Mouse (Mus musculus) heart, embryonic 13.5 days (tissue): ENCODE data around the gene Pnkp. TPM values are rescaled to one million over a fixed set of nuclear protein-coding genes. Genes with fewer than 3 reads are reported as not detected.

Experiments used
- ATAC-seq: fragments of 200-750 bp; cut with Nextera tagmentation; 2 replicates; pipeline ENCODE4 v1.8.0; 2017; ENCODE audit warnings: moderate TSS enrichment; ENCODE audit not compliant: insufficient number of reproducible peaks, low FRiP score, low TSS enrichment; ENCODE audit errors: extremely low read depth
- H3K27ac ChIP-seq: fragments of 300-500 bp; sonication (generic); replicated peaks from 2 replicates; pipeline ENCODE4 v1.5.1; 2015; ENCODE audit warnings: moderate library complexity, mild to moderate bottlenecking, inconsistent platforms
- H3K27me3 ChIP-seq: fragments of 300-500 bp; sonication (generic); replicated peaks from 2 replicates; pipeline ENCODE4 v1.6.1; 2015; ENCODE audit warnings: mild to moderate bottlenecking, inconsistent platforms
- H3K36me3 ChIP-seq: fragments of 300-500 bp; sonication (generic); 2 replicates; pipeline ENCODE4 v1.6.1; 2015; ENCODE audit warnings: mild to moderate bottlenecking, inconsistent platforms
- H3K4me1 ChIP-seq: fragments of 300-500 bp; sonication (generic); 2 replicates; pipeline ENCODE4 v1.6.1; 2015; ENCODE audit warnings: inconsistent platforms
- H3K4me2 ChIP-seq: fragments of 300-500 bp; sonication (generic); 2 replicates; pipeline ENCODE4 v1.6.1; 2015; ENCODE audit warnings: inconsistent platforms, mild to moderate bottlenecking, moderate library complexity
- H3K4me3 ChIP-seq: fragments of 300-500 bp; sonication (generic); 2 replicates; pipeline ENCODE4 v1.5.1; 2015; ENCODE audit warnings: moderate library complexity, mild to moderate bottlenecking, inconsistent platforms
- H3K9ac ChIP-seq: fragments of 300-500 bp; sonication (generic); 2 replicates; pipeline ENCODE4 v1.6.1; 2015; ENCODE audit warnings: inconsistent platforms, mild to moderate bottlenecking, moderate library complexity
- H3K9me3 ChIP-seq: fragments of 300-500 bp; sonication (generic); 2 replicates; pipeline ENCODE4 v1.6.1; 2016; ENCODE audit warnings: inconsistent platforms
- WGBS: fragments of 180-500 bp; shearing (Covaris S2); methylation state at CpG from one replicate; pipeline ENCODE4 v1.1.7; 2015; ENCODE audit warnings: mixed read lengths; 5-methylcytosine and 5-hydroxymethylcytosine counted together
- polyA plus RNA-seq: library from polyadenylated mRNA; unstranded; fragments of >200 nt; fragmentation: Nextera tagmentation; extraction: Ambion mirVana; gene quantifications from 2 replicates; pipeline ENCODE4 v1.2.1, GENCODE M21; 2015

Pnkp gene
- polyA plus RNA-seq, 1 experiment from 2014 or later: 24.0 TPM

DNA sequence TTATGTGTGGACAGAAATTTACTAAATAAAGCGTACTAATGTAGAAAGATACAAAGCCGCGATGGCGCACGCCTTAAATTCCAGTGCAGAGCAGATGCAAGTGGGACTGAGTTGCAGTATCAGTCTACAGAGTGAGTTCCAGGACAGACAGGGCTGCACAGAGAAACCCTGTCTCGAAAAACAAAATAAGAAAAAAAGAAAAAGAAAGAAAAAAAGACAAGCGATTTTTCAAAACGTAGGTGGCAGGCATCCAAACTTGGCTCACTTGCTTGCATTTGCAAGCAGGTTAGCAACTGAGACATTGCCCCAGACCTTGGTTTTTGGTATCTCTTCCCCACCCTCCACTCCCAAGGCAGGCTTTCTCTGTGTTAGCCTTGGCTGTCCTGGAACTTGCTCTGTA lies 36.3 kb downstream of the Pnkp start:
- peaks cover 60% of the 10 kb centered on the region for H3K4me1 ChIP-seq
- H3K27me3 ChIP-seq: no peaks in the 10 kb centered on the region
- H3K36me3 ChIP-seq: peaks cover 24% of the 10 kb centered on the region
- no peak overlapping the region for H3K9ac ChIP-seq
- peak overlapping the region; percentile 94 for H3K4me3 ChIP-seq
- peak overlapping the region; percentile 87 for H3K27ac ChIP-seq
- ATAC-seq: no peak
- H3K9me3 ChIP-seq: no peaks in the 10 kb centered on the region
- 28% methylated on average over 8 of the region's 8 CpGs for WGBS
- H3K4me2 ChIP-seq: peak overlapping the region; percentile 94

DNA sequence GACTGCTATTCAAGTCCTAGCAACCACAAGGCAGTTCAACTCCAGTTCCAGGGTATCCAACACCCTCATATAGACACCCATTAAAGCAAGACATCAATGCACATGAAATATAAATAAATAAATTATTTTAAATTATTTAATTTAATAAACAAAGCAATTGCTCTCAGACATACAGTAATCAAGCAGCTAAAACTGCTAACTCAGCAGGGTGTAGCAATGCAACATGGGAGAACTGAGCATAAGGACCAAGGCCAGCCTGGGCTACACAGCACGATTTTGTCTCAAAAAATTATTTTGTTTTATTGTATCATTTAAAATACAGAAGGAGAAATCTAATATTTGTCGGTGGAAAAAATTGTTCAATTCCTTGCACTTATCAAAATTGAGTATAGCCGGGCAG lies 37.2 kb downstream of the Pnkp start:
- no peaks in the 10 kb centered on the region for H3K9me3 ChIP-seq
- WGBS: 83% methylated on average over 3 of the region's 3 CpGs
- no peak overlapping the region for H3K9ac ChIP-seq
- peaks cover 21% of the 10 kb centered on the region for H3K36me3 ChIP-seq
- H3K27me3 ChIP-seq: no peaks in the 10 kb centered on the region
- H3K4me3 ChIP-seq: no peak overlapping the region
- H3K4me2 ChIP-seq: no peak overlapping the region; the same call in 1 of the 2 replicates
- no peak for ATAC-seq
- peaks cover 59% of the 10 kb centered on the region for H3K4me1 ChIP-seq
- H3K27ac ChIP-seq: peak overlapping the region; percentile 87

DNA sequence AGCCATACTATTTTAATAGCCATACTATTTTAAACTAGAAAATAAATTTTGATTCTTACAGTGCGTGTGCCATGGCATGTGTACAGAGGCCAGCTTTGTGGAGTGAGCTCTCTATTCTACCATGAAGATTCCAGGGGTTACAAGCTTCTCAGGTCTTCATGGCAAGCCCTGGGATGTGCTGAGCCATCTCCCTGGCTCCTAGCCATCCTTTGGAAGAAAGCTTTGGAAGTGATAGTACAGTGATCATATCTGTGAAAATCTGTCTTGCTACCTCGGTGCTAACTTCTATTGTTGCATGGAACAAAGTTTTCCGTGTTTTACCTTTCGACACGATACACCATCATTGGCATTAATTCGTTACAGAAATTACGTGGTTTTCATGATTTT lies 38.3 kb downstream of the Pnkp start:
- Histone ChIP-seq H3K9ac (no peak overlapping the region), H3K36me3 (peaks cover 24% of the 10 kb centered on the region), H3K4me3 (peak overlapping the region; percentile 67), H3K4me1 (peaks cover 53% of the 10 kb centered on the region), H3K9me3 (no peaks in the 10 kb centered on the region), H3K27ac (peak overlapping the region; percentile 89), H3K27me3 (no peaks in the 10 kb centered on the region), H3K4me2 (peak overlapping the region; percentile 76)
- 75% methylated on average over 7 of the region's 7 CpGs for WGBS
- ATAC-seq: no peak

DNA sequence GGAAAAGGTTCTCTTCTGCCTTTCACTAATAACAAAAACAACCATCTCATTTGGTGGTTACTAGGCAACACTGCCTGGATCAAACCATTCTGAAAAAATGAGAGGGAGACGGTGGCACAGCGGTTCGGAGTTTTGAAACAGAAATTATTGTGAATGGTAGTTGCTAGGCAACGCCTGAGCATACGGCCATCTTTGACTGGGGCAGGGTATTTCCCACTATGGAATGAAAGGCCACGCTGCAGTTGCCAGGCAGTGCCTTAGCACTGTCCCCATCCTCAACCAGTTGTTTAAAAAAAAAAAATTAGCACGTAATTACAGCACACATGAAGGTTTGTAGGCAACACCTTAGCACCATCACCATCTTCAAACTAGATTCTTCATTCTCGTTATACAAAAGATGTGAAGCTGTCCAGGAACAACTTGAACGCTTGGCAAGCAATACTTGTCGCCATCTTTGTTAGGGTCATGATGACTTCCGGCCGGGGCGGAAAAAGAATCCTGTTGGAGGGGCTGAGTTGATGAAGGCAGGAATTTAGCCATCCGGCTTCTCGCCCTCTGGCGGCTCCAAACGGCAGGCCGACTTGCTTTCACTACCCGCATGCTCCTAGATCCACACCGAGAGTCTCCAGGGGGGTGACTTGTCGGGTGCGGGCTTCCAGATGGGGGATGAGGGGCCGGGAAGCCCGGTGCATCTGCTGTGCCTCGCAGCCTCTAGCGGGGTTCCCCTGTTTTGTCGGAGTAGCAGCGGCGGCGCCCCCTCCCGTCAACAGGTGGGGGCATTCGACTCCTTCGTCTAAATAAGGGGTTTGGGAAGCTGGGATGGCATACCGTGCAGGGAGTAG lies 38.9 kb downstream of the Pnkp start, which contains the start of gene Fuz:
Gene Fuz (plus strand): TSS at position 487 of the 842 bp plus-strand sequence.
- WGBS: 1% methylated on average over 34 of the region's 34 CpGs
- H3K9me3 ChIP-seq: no peaks in the 10 kb centered on the region
- H3K4me1 ChIP-seq: peaks cover 48% of the 10 kb centered on the region
- H3K4me3 ChIP-seq: peak within 1 kb of the TSS; percentile 67
- H3K4me2 ChIP-seq: peak within 1 kb of the TSS; percentile 76
- H3K27me3 ChIP-seq: no peaks in the 10 kb centered on the region
- peak within 1 kb of the TSS; percentile 89 for H3K27ac ChIP-seq
- H3K36me3 ChIP-seq: peaks cover 24% of the 10 kb centered on the region
- ATAC-seq: no peak; the same call in 1 of the 2 replicates
- H3K9ac ChIP-seq: peak within 1 kb of the TSS; percentile 85

DNA sequence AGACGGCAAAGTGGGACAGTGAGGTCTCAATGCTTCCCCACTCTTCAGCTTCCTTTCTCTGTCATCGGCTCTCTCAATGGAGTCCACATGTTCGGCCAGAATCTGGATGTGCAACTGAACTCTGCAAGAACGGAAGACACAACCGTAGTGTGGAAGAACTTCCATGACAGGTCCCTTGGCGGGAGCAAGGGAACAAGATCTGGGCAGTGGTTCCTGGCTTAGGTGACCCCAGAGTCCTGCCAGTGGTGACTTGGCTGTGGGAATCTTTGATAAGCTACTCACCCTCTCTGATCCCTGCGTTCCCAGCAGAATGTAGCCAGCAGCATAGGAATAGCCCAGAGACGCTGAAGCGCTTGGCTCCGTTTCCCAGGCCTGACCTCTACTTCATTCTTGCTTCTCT lies 39.6 kb downstream of the Pnkp start:
- Histone ChIP-seq H3K4me2 (peak overlapping the region; percentile 76), H3K9ac (peak overlapping the region; percentile 85), H3K4me1 (peaks cover 46% of the 10 kb centered on the region), H3K4me3 (peak overlapping the region; percentile 67), H3K9me3 (no peaks in the 10 kb centered on the region), H3K27ac (peak overlapping the region; percentile 89), H3K36me3 (peaks cover 30% of the 10 kb centered on the region), H3K27me3 (no peaks in the 10 kb centered on the region)
- ATAC-seq: no peak
- 39% methylated on average over 10 of the region's 10 CpGs for WGBS

DNA sequence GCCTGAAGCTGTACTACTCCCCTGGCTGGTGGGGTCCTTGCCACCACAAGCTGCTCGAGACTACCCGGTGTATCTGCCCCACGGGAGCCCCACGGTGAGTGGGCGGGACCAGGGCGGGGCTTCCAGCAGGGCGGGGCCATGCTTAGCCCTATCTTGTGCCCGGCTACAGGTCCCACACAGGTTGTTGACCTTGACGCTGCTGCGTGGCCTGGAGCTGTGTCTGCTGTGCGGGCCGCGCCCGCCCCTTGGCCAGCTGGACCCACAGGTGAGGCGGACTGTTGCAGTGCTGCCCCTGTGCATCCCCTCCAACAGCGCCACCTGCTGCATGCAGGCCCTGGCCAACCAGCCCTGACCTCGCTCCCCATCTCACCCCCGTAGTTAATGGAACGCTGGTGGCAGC lies 41.7 kb downstream of the Pnkp start:
- peak overlapping the region; percentile 18; the same call in 1 of the 2 replicates for H3K4me2 ChIP-seq
- H3K9me3 ChIP-seq: no peaks in the 10 kb centered on the region
- 32% methylated on average over 19 of the region's 19 CpGs for WGBS
- no peak; the same call in 1 of the 2 replicates for ATAC-seq
- no peak overlapping the region for H3K27ac ChIP-seq
- H3K9ac ChIP-seq: no peak overlapping the region
- no peak overlapping the region for H3K4me3 ChIP-seq
- H3K4me1 ChIP-seq: peaks cover 46% of the 10 kb centered on the region
- no peaks in the 10 kb centered on the region for H3K27me3 ChIP-seq
- peaks cover 51% of the 10 kb centered on the region for H3K36me3 ChIP-seq

DNA sequence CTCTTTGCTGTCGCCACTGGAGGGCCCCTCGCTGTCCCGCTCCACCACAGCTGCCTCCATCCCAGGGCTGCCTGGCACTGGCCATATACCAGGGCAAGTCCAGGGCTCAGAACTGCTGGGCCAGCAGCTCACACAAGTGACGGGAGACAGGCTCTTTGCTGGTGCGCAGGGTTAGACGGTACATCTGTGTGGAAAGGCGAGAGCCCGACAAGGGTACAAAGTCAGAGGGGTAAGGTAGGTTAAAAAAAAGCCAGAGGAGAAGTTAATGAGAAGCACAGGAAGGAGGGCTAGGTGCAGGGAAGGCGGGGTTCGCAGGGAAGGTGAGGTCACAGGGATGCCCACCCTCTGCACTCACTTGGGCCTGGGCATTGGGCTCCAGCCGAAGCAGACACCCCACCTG lies 43.7 kb downstream of the Pnkp start:
- H3K9me3 ChIP-seq: no peaks in the 10 kb centered on the region
- H3K27me3 ChIP-seq: no peaks in the 10 kb centered on the region
- peaks cover 36% of the 10 kb centered on the region for H3K4me1 ChIP-seq
- peaks cover 71% of the 10 kb centered on the region for H3K36me3 ChIP-seq
- H3K9ac ChIP-seq: peak overlapping the region; percentile 28; the same call in 1 of the 2 replicates
- no peak for ATAC-seq
- 89% methylated on average over 11 of the region's 11 CpGs for WGBS
- H3K27ac ChIP-seq: no peak overlapping the region
- no peak overlapping the region for H3K4me3 ChIP-seq
- no peak overlapping the region for H3K4me2 ChIP-seq

DNA sequence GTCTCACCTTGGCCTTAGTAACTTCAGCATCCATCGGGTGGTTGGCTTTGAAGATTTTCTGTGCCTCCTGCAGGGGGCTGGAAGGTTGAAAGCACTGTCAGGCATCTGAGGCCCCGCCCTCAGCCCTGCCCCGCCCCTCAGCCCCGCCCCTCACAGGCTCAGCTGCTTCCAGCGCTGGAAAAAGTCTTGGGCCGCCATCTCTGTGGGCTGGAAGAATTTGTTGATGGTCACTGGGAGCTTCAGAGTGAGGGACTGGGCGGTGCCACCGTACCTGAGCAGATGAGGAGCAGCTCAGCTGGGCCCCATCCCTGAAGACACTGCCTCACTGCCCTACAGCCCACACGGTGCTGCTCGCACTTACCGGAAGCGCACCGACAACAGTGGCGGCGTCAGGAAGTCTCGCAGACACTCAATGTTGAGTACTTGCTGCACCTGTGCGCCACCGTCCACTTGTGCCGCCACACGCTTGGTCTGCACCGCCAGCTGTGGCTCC lies 44.3 kb downstream of the Pnkp start:
- no peaks in the 10 kb centered on the region for H3K27me3 ChIP-seq
- peak overlapping the region; percentile 55 for H3K9ac ChIP-seq
- H3K4me3 ChIP-seq: peak overlapping the region; percentile 37
- no peaks in the 10 kb centered on the region for H3K9me3 ChIP-seq
- 15% methylated on average over 21 of the region's 21 CpGs for WGBS
- peaks cover 36% of the 10 kb centered on the region for H3K4me1 ChIP-seq
- peaks cover 78% of the 10 kb centered on the region for H3K36me3 ChIP-seq
- peak overlapping the region; percentile 41 for H3K27ac ChIP-seq
- H3K4me2 ChIP-seq: peak overlapping the region; percentile 64
- ATAC-seq: peak; percentile 34

DNA sequence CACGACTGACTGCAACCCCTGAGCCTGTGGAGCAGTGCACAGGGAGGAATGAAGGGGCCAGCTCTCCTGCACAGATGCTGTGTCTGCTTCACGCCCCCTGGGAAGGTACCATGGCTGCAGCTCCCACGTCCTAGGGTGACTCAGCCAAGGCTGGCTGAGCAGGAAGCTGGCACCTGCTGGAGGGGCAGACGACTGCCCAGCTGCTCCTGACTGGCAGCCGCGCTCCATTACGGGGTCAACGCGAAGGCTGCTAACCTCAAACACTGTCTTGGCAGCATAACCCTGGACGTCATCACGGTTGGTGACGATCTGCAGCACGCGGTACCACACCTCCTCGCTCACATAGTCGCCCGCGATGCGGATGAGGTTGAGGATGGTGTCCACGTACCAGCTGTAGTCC lies 48.5 kb downstream of the Pnkp start:
- Histone ChIP-seq H3K4me3 (no peak overlapping the region), H3K4me1 (peaks cover 15% of the 10 kb centered on the region), H3K9ac (no peak overlapping the region), H3K27ac (no peak overlapping the region), H3K9me3 (no peaks in the 10 kb centered on the region), H3K27me3 (no peaks in the 10 kb centered on the region), H3K36me3 (peaks cover 100% of the 10 kb centered on the region), H3K4me2 (no peak overlapping the region)
- WGBS: 85% methylated on average over 20 of the region's 20 CpGs
- ATAC-seq: no peak

DNA sequence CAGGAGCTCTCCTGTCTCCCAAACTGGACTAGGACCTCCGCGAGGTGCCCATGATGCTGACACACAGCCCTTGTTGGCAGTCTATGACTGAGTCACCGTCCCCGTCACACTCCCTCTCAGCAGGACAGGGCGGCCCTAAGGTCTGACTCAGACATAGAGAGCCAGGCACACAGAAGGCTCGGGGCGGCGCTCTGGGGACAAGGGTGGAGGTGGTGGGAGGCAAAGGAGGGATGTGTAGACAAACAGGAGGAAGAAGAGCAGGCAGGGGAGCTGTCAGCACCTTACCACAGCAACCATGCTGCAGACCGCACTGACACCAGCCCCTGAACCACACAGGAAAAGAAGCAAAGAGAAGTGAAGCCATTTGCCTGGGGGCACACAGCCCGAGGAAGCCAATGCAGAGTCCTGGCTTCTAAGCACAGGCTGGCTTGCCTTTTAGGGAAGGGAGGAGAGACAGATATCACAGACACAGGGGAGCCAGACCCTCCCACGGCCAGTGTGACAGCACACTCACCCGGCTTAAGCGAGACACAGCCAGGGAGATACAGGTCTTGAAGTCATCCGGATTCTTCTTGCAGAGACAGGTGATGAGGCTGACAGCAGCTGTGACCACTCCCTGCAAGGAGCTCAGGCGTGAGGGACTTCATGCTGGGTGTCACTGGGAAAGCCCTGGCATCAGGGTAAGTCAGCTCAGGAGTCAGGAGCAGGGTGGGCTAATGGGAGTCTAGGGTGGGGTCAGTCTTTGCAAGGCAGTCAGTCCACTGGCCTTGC lies 52.0 kb downstream of the Pnkp start:
- peaks cover 99% of the 10 kb centered on the region for H3K36me3 ChIP-seq

More for the DNA sequence above, 52.0 kb downstream of the Pnkp start:
- H3K4me2 ChIP-seq: no peak overlapping the region
- no peaks in the 10 kb centered on the region for H3K4me1 ChIP-seq
- H3K27ac ChIP-seq: no peak overlapping the region
- no peaks in the 10 kb centered on the region for H3K9me3 ChIP-seq
- 79% methylated on average over 15 of the region's 15 CpGs for whole genome bisulfite sequencing
- no peak overlapping the region for H3K9ac ChIP-seq
- no peak overlapping the region for H3K4me3 ChIP-seq
- H3K27me3 ChIP-seq: no peaks in the 10 kb centered on the region
- no peak for ATAC-seq
